Comparison of ENCODE assay signal across 8 mouse cellular contexts in the genomic region with DNA sequence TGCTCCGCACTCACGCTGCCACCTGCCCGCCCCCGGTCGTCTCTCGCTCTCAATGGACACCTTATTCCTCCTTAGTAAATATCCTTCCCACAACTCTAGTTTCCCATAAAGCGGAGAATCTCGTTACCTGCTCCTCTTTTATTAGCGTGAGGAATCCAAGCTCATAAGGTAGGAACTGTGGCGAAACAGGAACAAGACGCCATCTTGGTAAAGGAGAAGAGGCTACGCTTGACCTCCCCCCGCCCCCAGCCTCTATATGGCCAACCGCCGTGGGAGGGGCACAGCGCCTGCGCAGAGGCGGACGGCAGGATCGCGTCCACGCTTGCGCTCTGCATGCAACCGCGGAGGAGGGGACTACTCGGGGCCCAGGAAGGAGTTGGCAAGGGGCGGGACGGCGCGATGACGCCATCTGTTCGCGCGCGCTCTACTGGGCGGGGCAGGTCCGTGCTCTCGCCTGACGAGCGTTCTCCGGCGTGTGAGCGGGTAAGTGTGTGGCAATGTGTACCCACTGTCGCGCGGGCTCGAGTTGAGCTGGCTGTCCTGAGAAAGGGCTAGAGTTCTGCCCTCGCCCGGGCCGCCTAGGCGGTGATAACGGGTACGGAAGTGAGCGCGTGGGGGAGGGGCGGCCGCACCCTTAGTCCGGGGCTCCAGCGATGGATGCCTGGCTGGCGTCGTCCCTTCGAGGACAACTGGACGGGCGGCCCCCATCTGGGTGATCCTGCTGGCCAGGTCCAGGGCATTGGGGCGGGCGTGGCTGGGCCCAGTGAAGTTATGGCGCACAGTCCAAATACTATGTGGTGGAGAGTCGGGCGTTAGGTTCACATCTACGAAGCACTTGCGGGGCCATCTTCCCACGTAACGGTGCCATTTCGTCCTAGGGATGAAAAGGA. TPM values are rescaled to one million over a fixed set of nuclear protein-coding genes. Genes with fewer than 3 reads are reported as not detected.
A peak's percentile ranks its signal among the peaks of the same experiment; 100 is the strongest.
DNase-seq lines count a peak whose midpoint lies in the region; ATAC-seq lines count a peak whose summit lies in the region.

Gene Hdlbp, minus strand, starts transcription at position 230 of the 890 bp plus-strand sequence.

- no peaks in the 10 kb centered on the region for H3K36me3 ChIP-seq in lung, embryonic 16.5 days (ENCODE audit: control insufficient read depth, insufficient read depth, low read length)

- H3K4me3 ChIP-seq in lung, embryonic 16.5 days (ENCODE audit: low read length), result peak within 1 kb of the TSS; percentile 95

- ATAC-seq in hematopoietic stem cell, adult 5-6 weeks (replicated peaks in 1 of 2; ENCODE audit: insufficient read depth in 1 of 2, low FRiP score in 2 of 2, low TSS enrichment in 1 of 2, low read depth in 1 of 2, poor library complexity in 2 of 2, severe bottlenecking in 2 of 2), result peak; percentile 75 to 85
- peak; percentile 95 for ATAC-seq in lung, embryonic 16.5 days (ENCODE audit: low read depth)

- peak within 1 kb of the TSS; percentile 89 for H3K9ac ChIP-seq in lung, embryonic 16.5 days (ENCODE audit: low read length)

- H3K9me3 ChIP-seq in lung, embryonic 16.5 days (ENCODE audit: control insufficient read depth, low read length), result no peaks in the 10 kb centered on the region

- 0% methylated on average over 73 of the region's 74 CpGs for WGBS in lung, embryonic 16.5 days

- H3K4me1 ChIP-seq in lung, embryonic 16.5 days (replicated peaks; ENCODE audit: control insufficient read depth, insufficient read depth, low read length), result peaks cover 7% of the 10 kb centered on the region

- H3K27ac ChIP-seq in lung, embryonic 16.5 days (ENCODE audit: low read length), result peak within 1 kb of the TSS; percentile 88

- H3K4me2 ChIP-seq in lung, embryonic 16.5 days (ENCODE audit: low read depth, low read length), result peak within 1 kb of the TSS; percentile 81

- DNase-seq in MEL-GATA-1-ER (ENCODE audit: extremely low read depth, low read depth), result peak; percentile 95
- DNase-seq in cerebellum, adult 8-10 months, result peak; percentile 99
- peak; percentile 99 for DNase-seq in forelimb bud, embryonic 11.5 days (ENCODE audit: low read depth, low spot score)
- peak; percentile 94 for DNase-seq in layer of hippocampus, adult 9-10 months (ENCODE audit: low spot score)
- DNase-seq in ovary, postnatal 10 days (ENCODE audit: low spot score), result peak; percentile 97
- peak; percentile 99 to 100 for DNase-seq in thymus, postnatal 10 days (ENCODE audit: low spot score in 2 of 2)

- no peaks in the 10 kb centered on the region for H3K27me3 ChIP-seq in lung, embryonic 16.5 days (ENCODE audit: control insufficient read depth, insufficient read depth, low read depth, low read length)

RNA-seq across cellular contexts. Expression of gene Hdlbp, which starts in this region (rescaled TPM):
- 75.0 and 92.9 TPM in 2 replicates for total RNA-seq in hematopoietic stem cell, adult 5-6 weeks (2017)
- 160 and 172 TPM in 2 replicates for polyA plus RNA-seq in lung, embryonic 16.5 days (2015; fragmentation: Nextera tagmentation; extraction: Ambion mirVana)

Comparison
In these comparisons a context has a peak if more than half of its experiments do, and no peak if none do; other contexts are left out.
1. Peak in every context shown above with its lines: DNase-seq, ATAC-seq, H3K4me3 ChIP-seq and H3K27ac ChIP-seq.